Mouse (Mus musculus) frontal cortex, postnatal 36 days (tissue): ENCODE data around the gene Rdh19.
"Not testable (repeated sequence)": the region's sequence is repeated elsewhere in the genome, so short reads cannot be mapped to it uniquely, and the experiment has no call there.

ENCODE experiments used
- DNase-seq, 2 experiments: peaks; one replicate each; pipeline ENCODE4 v3.0.0; 2022; ENCODE audit warnings: low spot score in 2 of 2

The Rdh19 gene

DNA sequence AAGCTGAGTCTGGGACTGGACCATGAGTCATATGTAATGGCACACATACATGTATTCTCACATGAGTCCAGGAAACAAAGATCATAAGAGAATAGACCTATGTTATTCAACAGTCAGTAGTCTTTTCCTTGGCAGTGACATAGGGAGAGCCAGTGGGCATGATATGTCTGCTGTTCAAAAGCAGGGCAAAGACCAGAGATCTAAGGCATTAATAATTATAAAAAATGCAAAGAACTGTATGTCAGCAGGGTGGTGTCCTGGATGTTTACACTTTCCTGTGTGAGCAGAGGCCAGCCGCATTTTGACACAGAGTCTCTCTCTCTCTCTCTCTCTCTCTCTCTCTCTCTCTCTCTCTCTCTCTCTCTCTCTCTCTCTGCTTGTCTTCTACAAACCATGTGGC lies at the start of gene Rdh19:
Gene Rdh19 (plus strand): TSS at position 301 of the 400 bp plus-strand sequence.
- DNase-seq, result no peak

DNA sequence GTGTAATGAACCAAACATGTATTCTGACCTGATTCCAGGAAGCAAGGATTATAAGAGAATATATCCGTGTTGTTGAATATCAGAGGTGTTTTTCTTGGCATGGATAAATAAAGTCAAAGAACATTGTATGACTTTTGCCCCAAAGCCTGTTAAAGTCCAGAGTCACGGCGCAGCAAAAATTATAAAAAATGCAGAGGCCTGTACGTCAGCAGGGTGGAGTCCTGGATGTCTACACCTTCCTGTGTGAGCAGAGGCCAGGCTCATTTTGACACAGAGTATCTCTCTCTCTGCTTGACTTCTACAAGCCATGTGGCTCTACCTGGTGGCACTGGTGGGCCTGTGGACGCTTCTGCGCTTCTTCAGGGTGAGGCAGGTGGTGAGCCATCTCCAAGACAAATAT lies 48.8 kb upstream of the Rdh19 start, which contains the start of gene Rdh16:
Gene Rdh16 (plus strand): TSS at position 262 of the 400 bp plus-strand sequence.
- DNase-seq, result no peak

DNA sequence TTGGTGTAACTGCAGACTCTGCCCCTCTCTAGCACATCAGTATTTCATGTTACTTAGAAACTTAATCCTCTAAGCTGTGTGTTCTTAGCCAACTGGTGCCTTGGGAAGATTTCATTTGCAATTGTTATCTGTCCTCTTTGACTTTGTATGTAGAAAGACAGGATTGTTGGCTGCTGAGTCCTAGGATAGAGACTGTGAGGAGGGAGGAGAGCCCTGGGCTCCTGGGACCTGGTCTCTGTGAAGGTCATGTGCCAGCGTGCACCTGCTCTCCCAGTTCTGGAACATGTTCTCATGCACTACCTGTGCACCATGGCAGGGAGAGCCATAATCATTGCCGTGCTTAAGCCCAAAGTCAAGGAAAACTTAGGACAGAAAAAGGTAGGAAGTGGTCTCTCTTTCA lies 48.1 kb upstream of the Rdh19 start:
- DNase-seq, result no peak

DNA sequence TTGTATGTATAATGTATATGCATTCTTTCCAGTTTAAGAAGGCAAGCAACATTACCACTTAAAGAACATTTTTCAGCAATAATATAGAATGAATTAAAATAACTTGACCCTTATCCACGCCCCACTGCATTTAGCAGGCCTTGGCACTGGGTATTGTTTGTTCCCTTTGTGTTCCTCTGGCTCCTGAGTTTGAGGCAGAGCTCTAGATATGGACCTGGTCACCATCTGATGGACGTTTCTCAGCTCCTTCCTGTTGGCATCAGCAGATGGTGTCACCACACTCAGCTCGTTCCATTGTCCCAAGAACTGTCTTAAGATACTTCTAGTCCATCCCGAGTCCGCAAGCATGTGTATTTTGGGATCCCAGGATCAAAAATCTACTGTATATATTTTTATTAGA lies 47.5 kb upstream of the Rdh19 start:
- no peak for DNase-seq

DNA sequence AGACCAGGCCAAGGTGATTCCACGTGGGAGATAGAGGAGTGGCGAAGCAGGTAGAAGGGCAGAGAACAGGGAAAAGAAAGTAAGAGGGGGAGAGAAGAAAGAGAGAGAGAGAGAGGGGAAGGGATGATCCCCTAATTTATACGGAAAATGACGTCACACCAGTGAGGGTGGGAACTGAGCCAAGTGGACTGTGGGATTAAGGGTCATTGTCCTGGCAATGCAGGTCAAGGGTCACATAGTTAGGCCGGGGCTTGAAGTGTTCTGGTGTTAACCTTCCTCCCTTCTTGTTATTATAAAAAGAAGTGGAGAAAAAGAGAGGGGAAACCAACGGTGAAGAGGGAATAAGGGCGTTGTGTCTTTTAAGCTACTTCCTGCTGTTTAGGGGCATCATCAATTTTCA lies 45.3 kb upstream of the Rdh19 start:
- DNase-seq, result no peak

DNA sequence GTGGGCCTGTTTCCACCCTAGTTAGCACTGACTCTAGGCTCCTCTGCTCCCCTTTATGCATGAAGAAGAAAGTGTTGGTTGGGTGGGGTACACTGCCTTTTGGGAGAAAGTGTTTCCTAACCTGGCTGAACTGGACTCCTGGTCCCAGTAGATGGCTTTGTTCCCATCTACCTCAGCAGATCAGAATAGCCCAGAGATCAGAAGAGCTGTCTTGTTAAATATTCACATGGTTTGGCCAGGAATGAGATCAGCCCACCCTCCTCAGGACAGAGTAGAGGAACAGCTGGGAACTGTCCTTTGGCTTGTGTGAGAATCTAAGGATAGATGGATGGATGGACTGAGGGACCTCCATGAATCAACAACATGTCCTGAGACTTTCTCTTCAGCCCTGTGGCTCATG lies 33.8 kb upstream of the Rdh19 start:
- DNase-seq, result no peak

DNA sequence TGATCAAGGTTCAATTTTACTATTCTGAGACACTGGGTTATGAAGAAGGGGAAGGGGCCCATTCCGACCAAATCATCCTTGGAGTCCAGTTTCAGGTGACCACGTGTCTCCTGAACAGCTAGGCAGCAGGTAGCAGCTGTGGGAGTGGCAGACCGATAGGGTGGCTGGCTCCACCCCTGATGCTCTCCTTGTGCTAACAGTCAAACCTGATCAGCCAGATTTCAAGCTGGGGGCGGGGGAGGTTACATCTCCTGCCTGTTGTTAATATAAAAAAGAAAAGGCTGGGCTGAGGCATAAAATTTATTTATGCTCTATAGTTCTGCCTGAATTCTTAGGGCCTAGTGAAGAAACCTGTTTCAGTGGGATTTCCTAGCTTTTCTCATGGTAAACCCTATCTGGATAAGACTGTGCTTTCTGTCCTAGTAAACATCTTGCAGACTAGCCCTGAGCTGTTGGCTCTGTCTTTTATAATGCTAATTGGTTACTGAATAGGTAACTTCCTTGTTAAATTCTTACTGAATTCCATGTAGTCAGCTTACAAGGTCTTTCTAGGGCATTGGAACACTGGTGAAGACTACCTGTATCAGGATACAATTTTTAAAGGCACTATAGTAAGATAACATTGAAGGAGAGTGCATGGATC lies 32.3 kb upstream of the Rdh19 start:
- not testable (repeated sequence) for DNase-seq

DNA sequence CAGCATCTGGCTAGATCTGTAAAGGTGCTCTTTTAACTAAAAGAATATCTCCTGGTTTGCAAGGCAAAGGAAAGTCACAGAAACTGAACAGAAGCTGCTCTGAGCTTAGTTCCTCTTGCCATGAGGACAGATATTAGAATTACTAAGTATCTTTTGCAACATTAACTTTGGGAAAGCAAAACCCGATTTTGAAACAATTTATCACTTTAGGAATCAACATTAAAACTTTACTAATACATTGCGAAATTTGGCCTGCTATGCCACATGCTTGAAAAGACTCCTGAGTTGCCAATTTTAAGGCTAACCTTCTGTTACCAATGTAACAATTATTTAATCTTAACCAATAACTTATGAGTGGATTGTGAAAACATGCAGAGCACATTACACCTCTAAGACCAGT lies 27.9 kb upstream of the Rdh19 start:
- not testable (repeated sequence) for DNase-seq

DNA sequence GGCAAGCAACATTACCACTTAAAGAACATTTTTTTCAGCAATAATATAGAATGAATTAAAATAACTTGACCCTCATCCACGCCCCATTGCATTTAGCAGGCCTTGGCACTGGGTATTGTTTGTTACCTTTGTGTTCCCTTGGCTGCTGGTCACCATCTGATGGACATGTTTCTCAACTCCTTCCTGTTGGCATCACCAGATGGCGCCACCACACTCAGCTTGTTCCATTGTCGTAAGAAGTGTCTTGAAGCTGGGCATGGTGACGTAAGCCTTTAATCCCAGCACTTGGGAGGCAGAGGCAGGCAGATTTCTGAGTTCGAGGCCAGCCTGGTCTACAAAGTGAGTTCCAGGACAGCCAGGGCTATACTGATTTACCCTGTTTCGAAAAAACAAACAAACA lies 24.3 kb upstream of the Rdh19 start:
- peak in 1 of 2 experiments; percentile 1 for DNase-seq

DNA sequence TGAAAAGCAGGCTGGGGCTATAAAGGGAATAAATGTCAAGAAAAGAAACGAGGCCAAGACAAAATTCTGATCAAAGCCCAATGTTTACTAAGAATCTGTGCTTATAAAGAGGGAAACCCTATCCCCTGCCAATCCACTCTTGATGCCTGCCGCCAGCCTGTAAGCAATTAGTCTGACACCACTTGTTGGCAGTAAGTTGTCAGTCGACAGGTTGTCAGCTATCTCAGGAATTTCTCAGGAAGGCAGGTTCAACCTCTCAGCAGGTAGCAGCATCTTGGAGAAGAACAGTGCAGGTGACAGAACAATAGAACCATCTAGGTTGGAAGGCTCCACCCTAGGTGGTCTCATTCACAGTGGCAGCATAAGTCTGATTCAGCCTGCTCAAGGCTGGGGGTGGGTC lies 20.6 kb upstream of the Rdh19 start:
- DNase-seq, result no peak

DNA sequence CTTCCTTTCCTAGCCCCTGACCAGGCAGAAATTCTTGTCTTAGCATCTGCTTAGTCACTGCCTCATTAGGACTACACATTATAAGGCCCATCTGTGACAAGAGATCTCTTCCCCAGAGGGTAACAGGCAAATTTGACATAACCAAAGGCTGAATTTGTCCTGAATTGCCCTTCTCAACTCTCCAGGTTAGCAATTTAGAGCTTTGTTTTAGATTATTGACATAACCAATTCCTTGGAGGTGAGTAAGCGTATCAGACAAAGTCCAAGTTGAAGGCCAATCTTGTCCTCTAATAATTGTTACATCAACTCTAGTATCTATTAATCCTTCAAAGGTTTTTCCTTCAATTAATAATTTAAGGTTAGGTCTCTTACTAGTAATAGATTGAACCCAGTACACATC lies 15.5 kb upstream of the Rdh19 start:
- DNase-seq, result not testable (repeated sequence)

DNA sequence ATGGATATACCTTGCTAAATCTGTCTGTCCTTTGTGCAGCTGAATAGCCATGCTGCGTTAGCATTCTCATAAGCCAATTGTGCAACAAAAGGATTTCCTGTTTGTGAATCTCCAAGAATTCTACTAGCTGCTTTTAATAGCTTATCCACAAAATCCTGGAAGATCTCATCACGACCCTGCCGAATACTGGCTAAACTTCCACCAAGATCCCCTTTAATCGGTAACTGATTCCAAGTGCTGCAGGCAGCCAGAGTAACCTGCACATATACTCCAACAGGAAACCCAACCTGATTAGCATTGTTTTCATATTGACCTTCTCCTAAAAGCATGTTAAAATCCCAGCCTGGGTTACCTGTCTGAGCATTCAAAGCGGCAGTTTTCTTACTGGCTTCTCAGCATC lies 14.4 kb upstream of the Rdh19 start:
- DNase-seq, result no peak

DNA sequence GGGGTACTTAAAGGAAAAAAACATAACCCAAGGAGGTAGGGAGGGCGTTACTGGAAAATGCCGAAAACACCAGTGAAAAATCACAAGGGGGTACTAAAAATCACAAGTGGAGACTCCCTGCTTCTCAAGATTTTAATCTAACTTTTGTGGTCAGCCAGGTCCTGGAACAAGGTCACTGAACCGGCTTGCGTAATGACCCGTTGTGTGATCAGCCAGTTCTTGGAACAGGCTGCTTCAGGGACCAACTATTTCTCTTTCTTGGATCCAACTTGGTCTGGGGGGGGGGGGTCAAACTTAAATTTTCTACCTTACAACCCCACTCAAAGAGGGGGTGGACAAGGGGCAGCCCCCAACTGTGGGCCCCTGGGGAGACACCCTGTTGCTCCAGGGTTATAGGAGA lies 11.9 kb upstream of the Rdh19 start:
- DNase-seq, result not testable (repeated sequence)

DNA sequence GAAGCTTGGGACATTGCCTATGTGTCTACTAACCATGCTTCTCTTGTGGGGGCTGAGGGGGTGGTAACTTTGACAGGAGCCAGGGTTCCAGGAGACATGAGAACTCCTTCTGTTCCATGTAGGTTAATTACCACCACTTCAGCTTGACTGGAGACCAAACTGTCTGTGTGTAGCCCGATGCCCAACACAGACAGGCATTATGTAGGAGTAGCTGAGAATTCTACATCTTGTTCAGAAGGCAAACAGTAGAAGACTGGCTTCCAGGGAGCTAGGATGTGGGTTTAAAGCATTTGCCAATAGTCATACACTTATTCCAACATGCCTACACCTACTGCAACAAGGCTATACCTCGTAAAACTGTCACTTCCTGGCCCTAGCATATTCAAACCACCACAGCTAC lies 11.2 kb upstream of the Rdh19 start:
- DNase-seq, result peak; percentile 3 to 28

DNA sequence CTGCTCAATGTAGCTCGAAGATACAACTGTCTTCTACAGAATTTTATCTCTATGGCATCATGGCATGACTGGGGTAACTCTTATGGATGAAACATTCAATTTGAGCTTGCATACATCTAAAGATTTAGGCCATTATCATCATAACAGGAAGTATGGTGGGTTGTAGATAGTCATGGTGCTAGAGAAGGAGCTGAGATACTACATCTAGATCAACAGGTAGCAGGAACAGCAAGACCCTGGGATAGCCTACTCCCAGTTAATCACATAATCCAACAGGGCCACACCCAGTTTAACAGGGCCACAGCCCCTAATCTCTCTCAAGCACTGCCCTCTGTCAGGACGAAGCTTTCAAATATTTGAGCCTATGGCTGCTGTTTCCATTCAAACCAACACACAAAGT lies 9.0 kb upstream of the Rdh19 start:
- DNase-seq, result no peak

DNA sequence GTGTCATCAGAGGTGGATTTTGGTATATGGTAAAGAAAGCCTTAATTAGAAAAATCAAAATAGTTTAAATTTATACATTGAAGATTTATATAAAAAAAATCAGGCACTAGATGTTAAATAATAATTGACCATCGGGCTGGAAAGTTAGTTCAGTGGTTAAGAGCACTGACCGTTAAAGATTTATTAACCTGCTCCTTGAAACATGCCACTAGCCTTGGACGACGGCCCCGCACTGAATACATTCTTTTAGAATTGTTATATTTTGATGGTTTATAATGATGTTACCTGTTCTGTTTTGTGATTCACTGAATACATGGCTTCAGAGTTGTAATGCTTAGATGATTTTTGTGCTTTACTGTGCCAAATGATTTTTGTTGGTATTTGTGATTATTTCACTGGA lies 3.8 kb upstream of the Rdh19 start:
- DNase-seq, result not testable (repeated sequence)

DNA sequence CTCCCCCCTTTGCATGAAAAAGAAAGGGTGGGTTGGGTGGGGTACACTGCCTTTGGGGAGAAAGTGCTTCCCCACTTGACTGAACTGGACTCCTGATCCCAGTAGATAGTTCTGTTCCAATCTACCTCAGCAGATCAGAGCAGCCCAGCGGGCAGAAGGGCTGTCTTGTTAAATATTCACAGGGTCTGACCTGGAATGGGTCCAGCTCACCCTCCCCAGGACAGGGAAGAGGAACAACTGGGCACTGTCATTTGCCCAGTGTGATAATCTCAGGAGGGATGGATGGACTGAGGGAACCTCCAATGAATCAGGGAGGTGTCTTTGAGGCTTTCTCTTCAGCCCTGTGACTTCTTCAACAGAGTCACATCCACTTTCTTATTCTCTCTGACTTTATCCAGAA lies 1.6 kb upstream of the Rdh19 start:
- no peak for DNase-seq

DNA sequence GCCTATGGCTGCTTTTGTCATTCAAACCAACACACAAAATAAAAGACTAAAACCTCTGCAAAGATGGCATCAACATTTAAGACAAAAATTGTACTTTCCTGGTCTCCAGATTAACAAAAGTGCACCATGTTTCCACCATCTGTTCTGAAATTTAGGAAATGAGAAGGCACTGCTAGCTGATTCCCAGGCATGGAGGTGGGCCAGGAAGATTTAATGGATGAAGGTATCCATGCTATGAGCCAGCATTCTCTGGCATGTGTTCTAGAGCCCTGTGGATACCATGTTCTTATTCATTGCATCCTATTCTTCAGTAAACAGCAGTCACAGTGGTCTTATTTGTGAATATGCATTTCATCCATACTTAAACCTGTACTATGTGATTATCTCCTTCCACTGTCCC lies 6.6 kb downstream of the Rdh19 start:
- DNase-seq, result no peak

DNA sequence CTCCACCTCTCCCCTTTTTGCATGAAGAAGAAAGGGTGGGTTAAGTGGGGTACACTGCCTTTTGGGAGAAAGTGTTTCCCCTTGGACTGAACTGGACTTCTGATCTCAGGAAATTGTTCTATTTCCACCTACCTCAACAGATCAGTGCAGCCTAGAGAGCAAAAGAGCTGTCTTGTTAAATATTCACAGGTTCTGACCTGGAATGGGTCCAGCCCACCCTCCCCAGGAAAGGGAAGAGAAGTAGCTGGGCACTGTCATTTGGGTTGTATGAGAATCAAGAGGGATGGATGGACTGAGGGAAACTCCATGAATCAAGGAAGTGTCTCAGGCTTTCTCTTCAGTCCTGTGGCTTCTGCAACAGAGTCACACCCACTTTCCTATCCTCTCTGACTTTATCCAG lies 15.2 kb downstream of the Rdh19 start:
- DNase-seq, result no peak

DNA sequence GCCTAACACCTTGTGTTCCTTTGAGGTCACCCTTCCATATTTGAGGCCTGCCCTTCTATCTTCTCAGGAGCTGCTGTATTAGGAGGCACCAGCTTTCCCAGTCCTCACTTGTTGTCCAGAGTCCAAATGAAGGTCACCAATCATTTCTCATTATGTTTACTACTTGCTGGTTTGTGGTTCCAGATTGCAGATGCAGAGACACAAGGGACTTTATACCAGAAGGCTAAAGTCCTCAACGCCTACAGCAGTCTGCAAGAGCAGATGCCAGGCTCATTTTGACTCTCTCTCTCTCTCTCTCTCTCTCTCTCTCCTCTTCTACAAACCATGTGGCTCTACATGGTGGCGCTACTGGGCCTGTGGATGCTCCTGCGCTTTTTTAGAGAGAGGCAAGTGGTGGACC lies 16.5 kb downstream of the Rdh19 start, which contains the start of gene Rdh16f2:
Gene Rdh16f2 (plus strand): TSS at position 243 of the 400 bp plus-strand sequence.
- DNase-seq, result no peak

DNA sequence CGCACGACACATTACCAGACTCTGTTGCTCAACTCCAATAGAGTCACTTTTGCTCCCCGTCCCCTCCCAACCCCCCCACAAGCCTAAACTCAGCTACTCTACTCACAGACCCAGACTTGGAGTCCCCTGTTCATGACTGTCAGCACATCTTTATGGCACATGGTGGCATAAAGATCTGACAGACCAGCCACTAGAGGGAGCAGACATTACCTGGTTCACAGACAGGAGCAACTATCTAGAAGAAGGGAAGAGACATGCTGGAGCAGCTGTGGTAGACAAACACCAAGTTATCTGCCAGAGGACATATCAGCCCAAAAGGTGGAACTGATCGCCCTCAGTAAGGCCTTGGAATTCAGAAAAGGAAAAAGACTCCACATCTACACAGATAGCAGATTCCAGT lies 22.8 kb downstream of the Rdh19 start:
- peak; percentile 2 to 8 for DNase-seq

DNA sequence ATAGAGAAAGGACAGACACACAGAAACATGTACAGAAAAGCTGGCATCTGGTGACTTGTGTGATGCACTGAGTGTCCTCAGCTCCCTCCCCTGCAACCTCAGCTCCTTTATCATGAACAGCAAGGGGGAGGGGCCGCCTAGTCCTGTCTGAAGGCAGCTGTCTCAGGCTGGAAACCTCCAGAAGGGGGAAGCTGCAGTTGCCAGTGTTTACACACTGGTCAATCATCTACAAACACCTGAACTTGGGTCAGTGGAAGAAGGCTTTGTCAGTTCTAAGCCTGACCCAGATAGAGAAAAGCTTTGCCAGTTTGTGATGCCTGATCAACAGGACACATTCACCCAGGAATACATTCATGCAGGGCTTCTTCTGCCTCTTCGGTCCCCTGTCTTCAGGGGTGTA lies 28.0 kb downstream of the Rdh19 start:
- DNase-seq, result no peak

DNA sequence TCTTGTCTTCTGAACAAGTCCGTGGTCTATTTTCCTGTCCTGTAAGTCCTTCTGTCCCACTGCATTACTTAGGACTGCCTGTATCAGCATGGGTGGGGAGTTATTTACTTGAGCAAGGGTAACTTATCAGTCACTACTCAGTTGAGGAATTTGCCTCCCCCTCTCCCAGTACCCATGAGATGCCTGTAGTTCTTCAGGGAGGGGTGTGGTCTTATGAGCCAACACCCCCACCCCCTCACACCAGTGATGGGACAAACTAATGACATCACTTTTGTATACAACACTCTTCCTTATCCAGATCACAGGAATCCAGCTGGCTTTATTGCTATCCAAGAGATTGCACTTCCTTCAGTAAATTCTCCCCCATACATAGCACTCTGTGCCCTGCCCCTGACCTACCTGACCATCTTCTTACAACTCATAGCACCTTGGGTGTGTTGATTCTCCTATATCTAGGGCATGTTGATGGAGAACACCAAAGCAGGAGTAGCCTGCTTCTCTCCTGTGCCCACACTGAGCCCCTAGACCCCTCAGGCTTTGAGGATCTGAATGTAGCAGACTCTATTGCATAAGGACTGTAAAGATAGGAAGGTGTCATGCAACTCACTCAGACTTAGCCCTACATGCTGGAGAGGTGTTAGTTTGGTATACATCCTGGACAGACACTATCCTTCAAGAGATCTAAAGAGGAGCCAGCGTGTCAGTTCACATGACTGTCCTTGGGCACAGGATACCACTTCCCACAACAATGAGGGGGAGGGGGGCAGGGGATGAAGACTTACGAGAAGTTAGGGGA lies 28.7 kb downstream of the Rdh19 start:
- DNase-seq, result no peak
